Mouse (Mus musculus) layer of hippocampus, adult 11-12 months (tissue): Measurements from ENCODE around the gene Tktl1.
"Not testable (repeated sequence)": the region's sequence is repeated elsewhere in the genome, so short reads cannot be mapped to it uniquely, and the experiment has no call there.

Source experiments
- DNase-seq: peaks from one replicate; pipeline ENCODE4 v3.0.0; 2022; ENCODE audit warnings: low spot score

Gene Tktl1

GRCm38 (mm10) chrX:74176959-74177358 lies at the start of gene Tktl1:
Gene Tktl1, plus strand, starts transcription at chrX:74177259.
- no peak for DNase-seq

DNA sequence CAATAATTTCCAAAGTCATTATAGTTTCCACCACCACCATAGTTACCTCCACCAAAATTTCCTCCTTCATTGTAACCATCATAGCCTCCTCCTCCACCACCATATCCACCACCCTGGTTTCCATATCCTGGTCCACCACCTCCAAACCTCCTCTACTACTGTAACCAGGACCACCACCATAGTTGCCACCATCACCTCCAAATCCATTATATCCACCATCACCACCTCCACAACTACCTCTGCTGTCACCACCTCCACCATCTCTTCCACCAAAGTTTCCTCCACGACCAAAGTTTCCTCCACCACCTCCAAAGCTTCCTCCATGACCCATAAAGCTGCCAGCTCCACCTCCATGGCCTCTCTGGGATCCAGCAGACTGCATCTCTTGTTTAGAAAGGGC lies 41.8 kb upstream of the Tktl1 start, which contains the start of gene Mecp2:
Gene Mecp2, minus strand, starts transcription at position 101 of the 400 bp plus-strand sequence.
- DNase-seq: not testable (repeated sequence)

- DNase-seq: no peak
Measured at GRCm38 (mm10) chrX:74167738-74168137, 9.3 kb upstream of the Tktl1 start, which contains the start of gene Tex28. Gene Tex28, minus strand, starts transcription at chrX:74167838.

- DNase-seq: no peak
Measured at GRCm38 (mm10) chrX:74203556-74203955, 26.5 kb downstream of the Tktl1 start.

GRCm38 (mm10) chrX:74218496-74218895 lies 41.4 kb downstream of the Tktl1 start:
- DNase-seq: no peak

DNA sequence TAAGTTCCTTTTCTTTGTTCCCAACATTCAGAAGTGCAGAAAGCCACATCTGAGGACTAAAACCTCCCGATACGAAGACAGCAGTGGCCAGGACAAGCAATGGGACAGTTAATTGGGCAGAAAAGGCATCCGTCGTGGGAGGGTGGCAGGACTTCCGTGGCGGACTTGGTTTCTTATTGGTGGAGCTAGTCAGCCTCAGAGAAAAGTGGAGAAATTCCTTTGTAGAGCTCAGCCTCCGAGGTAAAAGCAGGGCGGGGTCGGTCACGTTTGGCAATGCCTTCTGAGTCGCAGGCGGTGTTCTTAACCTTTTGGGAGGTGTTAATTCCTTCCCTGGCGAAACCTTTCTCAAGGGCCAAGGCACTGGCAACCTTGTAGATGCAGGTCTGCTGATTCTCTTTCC lies 42.4 kb downstream of the Tktl1 start:
- DNase-seq: no peak

GRCm38 (mm10) chrX:74220099-74220498 lies 43.0 kb downstream of the Tktl1 start:
- DNase-seq: not testable (repeated sequence)

DNA sequence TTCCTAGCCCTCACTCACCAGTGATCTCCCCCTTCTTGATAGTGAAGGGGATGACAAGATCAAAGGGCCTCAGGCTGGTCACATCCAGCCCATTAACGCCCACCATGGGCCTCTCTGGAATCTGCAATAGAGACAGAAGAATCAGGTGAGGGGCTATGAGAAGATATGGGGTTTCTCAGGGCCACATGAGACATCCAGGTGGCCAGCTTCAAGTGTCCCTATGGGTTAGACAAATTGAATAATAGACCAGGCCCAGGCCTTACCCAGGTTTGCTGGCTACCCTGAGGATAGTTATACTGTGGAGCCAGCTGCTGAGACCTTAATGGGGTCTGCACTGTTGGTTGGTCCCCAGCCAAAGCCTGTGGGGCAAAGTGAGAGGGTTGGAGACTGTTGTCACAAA lies 53.0 kb downstream of the Tktl1 start:
- no peak for DNase-seq

DNA sequence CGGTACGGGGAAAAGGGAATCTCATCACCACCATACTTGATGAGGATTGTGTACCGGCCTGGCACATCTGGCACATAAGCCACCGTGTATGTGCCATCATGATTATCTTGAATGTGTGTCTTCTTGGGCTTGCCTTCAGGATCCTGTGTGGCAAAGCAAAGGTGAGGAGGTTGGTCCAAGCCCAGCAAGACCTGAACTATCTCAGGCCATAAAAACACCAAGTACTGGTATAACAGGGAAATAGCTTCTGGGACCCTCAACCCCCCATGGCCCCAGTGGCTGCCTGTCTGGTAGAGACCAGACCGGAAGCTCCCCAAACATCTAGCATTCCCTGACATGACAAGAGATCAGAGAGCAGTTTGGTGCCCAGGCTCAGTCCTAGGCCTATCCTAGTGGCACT lies 56.1 kb downstream of the Tktl1 start:
- no peak for DNase-seq

DNA sequence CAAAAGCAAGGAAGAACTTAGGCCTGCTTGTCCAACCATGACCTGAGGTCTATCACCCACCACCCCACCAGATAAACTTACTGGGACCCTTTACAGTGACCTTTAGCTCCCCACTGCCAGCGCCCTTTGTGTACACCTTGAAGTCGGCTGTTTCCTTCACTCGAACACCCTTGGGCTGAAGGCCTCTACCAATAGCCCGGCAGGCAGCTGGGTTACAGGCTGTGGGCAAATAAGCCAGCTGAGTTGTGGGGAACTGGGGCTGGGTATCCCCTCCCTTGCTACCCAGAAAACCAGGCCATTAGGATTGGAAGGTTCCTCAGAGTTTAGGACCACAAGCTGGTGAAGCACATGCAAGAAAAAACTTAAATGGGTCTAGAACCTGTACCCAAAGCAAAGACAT lies 63.3 kb downstream of the Tktl1 start:
- no peak for DNase-seq

DNA sequence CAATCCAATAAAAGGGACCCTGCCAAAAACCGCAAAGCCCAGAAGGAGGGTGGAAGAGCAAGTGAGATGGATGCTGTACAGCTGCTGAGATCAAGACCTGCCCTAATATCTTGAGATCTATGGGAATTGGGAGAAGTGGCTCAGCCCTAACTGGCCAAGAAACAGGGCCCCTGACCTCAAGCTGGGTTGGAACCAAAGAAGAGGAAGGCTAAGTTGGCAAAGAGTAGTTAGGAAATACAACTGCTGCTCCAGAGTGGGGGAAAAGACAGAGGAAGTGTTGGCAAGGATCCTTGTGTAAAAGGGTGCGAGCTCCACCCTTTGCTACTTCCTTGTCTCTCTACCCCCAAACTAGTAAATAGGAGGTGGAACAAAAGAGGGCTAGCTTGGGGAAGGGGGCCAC lies 66.3 kb downstream of the Tktl1 start:
- no peak for DNase-seq

GRCm38 (mm10) chrX:74243807-74244206 lies 66.7 kb downstream of the Tktl1 start:
- DNase-seq: no peak

DNA sequence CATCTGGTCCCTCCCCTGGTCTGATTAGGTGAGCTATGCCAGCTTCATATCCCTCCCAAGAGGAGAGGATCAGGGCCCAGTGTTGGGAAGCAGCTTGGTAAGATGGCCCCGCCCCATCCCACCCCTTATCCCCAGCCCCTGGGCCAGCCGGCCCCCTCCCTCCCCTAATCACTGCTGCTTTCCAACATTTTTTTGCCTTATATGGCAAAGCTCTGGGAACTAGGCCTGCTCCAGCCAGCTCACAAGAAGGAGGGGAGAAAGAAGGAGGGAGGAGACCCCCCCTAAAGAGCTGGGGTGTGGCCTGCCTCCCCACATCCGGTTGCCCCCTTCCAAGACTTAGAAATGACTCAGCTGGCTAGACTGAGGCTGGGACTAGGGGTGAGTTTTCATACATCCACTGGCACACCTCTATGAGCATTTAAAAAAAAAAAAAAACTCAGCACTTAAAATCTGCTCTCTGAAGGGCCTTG lies 67.6 kb downstream of the Tktl1 start:
- no peak for DNase-seq

- no peak for DNase-seq
Measured at GRCm38 (mm10) chrX:74245107-74245506, 68.0 kb downstream of the Tktl1 start.

GRCm38 (mm10) chrX:74245687-74246086 lies 68.6 kb downstream of the Tktl1 start:
- DNase-seq: peak; percentile 74

DNA sequence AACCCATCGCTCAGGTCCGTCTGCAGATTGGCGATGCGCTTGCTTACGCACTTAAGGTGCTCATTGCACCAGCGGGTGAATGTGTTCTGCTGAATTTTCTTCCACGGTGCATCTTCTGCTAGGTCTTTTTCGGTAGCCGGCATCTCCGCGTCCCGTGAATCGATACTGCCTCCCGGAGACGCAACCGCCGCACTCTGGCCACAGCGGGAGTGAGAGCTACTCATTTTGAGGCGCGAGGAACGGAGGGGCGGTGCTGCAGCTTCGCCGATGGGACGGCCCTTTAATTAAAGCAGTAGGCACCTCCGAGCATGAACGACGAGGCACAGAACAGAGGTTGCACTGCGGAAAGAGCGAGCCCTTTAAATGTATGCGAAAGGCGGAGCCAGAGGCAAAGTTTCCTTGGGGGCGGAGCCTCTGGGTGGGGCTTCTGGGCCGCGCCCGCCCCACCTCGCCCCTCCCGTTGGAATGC lies 69.2 kb downstream of the Tktl1 start:
- DNase-seq: peak; percentile 86

- peak; percentile 12 for DNase-seq
Measured at GRCm38 (mm10) chrX:74246693-74247092, 69.6 kb downstream of the Tktl1 start.

DNA sequence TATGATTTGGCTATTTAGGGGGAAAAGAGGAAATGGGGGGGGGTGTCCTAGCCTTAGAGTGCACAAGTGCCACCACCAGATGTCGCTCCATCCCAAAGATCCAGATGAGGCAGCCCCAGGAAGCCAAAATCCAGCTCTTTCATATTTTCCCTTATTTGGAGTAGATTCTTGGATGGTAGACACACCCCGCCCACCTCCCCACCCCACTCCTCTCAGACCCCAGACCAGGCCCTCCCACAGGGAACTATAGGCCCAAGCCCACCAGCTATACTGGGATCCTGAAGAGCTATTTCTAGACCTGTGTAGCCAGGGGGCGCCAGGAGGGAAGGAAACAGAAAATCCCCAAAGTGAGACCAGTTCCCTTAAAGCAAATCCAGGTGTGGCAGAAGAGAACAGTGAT lies 71.6 kb downstream of the Tktl1 start:
- peak; percentile 67 for DNase-seq

DNA sequence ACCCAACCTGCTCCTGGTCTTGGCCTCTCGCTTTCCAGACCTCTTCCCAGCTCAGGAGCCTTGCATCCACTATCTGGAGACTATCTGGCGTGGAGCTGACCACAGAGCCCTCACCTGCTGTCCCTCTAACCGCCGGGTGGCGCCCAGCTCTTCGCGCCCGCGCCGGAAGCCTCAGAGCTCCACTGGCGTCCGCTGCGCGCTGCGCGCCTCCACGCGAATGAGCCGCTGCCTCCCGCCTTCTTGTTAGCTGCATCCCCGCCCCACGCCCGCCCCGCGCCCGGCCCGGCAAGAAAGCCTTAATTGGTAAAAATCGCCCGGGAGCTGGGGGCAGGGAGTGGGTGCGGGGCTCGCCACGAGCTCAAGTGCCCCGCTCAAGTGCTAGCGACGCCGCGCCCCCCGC lies 72.6 kb downstream of the Tktl1 start, which contains the start of gene Flna:
Gene Flna, minus strand, starts transcription at position 206 of the 400 bp plus-strand sequence.
- DNase-seq: peak; percentile 59

DNA sequence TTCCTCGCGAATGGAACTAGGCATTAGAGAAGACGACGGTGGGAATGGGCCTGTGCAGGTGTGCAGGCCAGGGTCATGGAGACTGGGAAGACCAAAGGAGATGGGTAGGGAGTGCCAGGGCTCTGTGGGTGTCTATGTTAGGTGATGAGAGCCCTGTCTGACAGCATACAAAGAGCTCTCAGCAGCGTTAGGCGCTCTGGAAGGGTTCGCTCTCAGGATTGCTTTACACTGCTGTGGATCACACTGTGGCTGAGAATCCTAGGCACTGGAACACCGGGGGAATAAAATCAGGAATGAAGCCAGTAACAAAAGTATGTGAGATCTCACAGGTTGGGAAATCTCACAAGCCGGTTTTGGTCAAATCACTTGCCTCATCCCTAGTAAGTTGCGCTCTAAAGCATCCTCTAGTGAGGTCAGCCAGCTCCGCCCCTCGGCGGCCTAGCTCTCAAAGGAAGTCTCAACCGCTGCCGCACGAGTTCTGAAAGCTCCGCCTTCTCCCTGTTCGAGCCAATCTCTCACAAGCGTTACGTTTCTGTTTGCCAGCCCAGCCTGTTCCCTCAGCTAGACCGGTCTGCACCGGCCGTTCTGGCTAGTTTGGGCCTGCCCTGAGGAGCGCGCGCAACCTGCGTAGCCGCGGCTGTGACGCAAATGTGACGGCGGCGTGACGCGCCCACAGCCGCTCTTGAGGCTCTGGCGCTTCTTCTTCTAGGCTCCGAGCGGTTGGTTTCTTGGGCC lies 77.3 kb downstream of the Tktl1 start, which contains the start of gene Emd:
Gene Emd, plus strand, starts transcription at position 535 of the 735 bp plus-strand sequence.
- peak; percentile 86 for DNase-seq

GRCm38 (mm10) chrX:74254888-74255565 lies 78.0 kb downstream of the Tktl1 start:
- no peak for DNase-seq

DNA sequence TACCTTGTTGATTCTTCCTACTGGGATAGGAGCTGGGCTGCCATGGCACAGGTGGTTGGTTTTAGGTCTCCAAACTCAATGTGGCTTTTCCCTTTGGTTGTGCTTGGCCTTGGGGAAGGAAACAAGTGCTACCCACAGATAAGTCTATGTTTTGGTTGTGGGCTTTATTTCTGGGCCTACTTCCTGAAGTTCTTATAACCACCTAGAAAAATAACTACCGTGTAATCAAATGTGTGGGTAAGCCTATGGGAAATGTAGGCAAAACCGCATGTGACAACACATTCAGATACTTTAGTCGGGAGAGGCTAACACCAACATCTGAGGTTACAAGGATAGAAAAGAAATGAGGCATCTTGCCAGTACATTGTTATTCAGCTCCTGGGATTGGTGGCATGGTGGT lies 80.7 kb downstream of the Tktl1 start:
- DNase-seq: no peak
